Mouse (Mus musculus): ENCODE data around the gene Lce3e. TPM values are rescaled to one million over a fixed set of nuclear protein-coding genes. Genes with fewer than 3 reads are reported as not detected.
A peak's percentile ranks its signal among the peaks of the same experiment; 100 is the strongest.

Lce3e gene
- polyA plus RNA-seq (2012; rRNA removed): not detected in 2 replicates

DNA sequence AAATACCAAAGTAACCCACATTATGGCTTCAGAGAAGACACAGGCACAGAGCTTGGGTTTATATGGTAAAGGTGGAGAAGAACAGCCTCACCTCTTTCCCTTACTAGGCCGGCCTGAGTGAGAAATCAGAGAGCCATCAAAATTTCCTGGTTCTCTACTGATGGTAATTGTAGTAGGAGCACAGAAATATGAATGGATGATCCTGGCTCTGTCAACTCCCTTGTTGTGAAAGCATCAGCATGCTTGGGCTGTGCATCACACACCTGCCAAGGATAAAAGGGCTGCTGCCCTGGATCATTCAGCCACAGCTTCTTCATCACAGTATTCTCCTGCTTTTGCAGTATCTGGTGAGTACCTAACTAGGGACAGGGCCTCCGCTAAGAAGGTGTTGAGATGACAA is at the start of gene Lce3e:
Lce3e (plus strand) TSS at position 301 of the 400 bp plus-strand sequence.
- Histone ChIP-seq H3K36me3 (ENCODE audit: control insufficient read depth, insufficient read depth, low read length) (no peaks in the 10 kb centered on the region), H3K27ac (ENCODE audit: insufficient read depth, low read depth, low read length) (no peak within 1 kb of the TSS), H3K27me3 (replicated peaks; ENCODE audit: control insufficient read depth, insufficient read depth, low read length) (no peaks in the 10 kb centered on the region), H3K4me3 (ENCODE audit: insufficient read depth, low read depth, low read length) (no peak within 1 kb of the TSS), H3K4me1 (ENCODE audit: control insufficient read depth, insufficient read depth, low read length) (no peaks in the 10 kb centered on the region)
- no peak for DNase-seq
- TF ChIP-seq POLR2A (IDR thresholded peaks at IDR 0.05; ENCODE audit: low read depth, low read length) (no peak), CTCF (conservative IDR thresholded peaks at IDR 0.05; ENCODE audit: insufficient read depth, insufficient read length, low read depth, low read length) (no peak)
- 93% methylated on average over 2 of the region's 2 CpGs for WGBS

GRCm38 (mm10) chr3:92920364-92920763 is 46.5 kb upstream of the Lce3e start:
- H3K27ac ChIP-seq (ENCODE audit: insufficient read depth, low read depth, low read length): no peak overlapping the region
- DNase-seq: no peak
- no peak overlapping the region for H3K4me3 ChIP-seq (ENCODE audit: insufficient read depth, low read depth, low read length)
- 56% methylated on average over 4 of the region's 4 CpGs for WGBS
- no peaks in the 10 kb centered on the region for H3K4me1 ChIP-seq (ENCODE audit: control insufficient read depth, insufficient read depth, low read length)
- TF ChIP-seq POLR2A (IDR thresholded peaks at IDR 0.05; ENCODE audit: low read depth, low read length): no peak
- TF ChIP-seq CTCF (conservative IDR thresholded peaks at IDR 0.05; ENCODE audit: insufficient read depth, insufficient read length, low read depth, low read length): peak; percentile 24; the same call in 1 of the 2 replicates
- H3K36me3 ChIP-seq (ENCODE audit: control insufficient read depth, insufficient read depth, low read length): no peaks in the 10 kb centered on the region
- H3K27me3 ChIP-seq (replicated peaks; ENCODE audit: control insufficient read depth, insufficient read depth, low read length): no peaks in the 10 kb centered on the region

DNA sequence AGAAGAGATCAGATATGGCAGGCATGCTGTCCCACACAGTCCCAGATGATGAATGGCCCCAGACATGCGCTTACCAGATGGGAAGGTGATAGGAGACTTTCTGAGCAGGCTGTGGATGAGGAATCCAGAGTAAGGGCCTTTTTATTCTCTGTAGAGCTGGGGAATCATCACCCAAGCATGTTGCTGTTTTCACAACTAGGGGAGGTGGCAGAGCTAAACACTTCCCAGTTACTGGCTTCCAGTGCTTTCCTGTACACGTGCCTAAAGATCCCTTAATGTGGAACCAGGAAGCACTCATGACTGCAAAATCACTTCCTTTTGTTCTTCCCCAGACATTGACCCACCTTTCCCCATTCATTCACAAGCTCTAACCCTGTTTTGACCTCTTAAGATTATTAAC is 40.7 kb upstream of the Lce3e start, which contains the start of gene Lce3a:
Lce3a (minus strand) TSS at position 101 of the 400 bp plus-strand sequence.
- Histone ChIP-seq H3K4me1 (ENCODE audit: control insufficient read depth, insufficient read depth, low read length) (no peaks in the 10 kb centered on the region), H3K36me3 (ENCODE audit: control insufficient read depth, insufficient read depth, low read length) (no peaks in the 10 kb centered on the region), H3K27me3 (replicated peaks; ENCODE audit: control insufficient read depth, insufficient read depth, low read length) (no peaks in the 10 kb centered on the region), H3K27ac (ENCODE audit: insufficient read depth, low read depth, low read length) (no peak within 1 kb of the TSS), H3K4me3 (ENCODE audit: insufficient read depth, low read depth, low read length) (no peak within 1 kb of the TSS)
- WGBS: 58% methylated on average over 2 of the region's 2 CpGs
- no peak for DNase-seq
- TF ChIP-seq CTCF (conservative IDR thresholded peaks at IDR 0.05; ENCODE audit: insufficient read depth, insufficient read length, low read depth, low read length): no peak

GRCm38 (mm10) chr3:92932679-92933078 is 34.2 kb upstream of the Lce3e start, which contains the start of gene Lce3b:
Lce3b (plus strand) TSS chr3:92932979.
- H3K36me3 ChIP-seq (ENCODE audit: control insufficient read depth, insufficient read depth, low read length): no peaks in the 10 kb centered on the region
- WGBS: 58% methylated on average over 2 of the region's 2 CpGs
- no peak within 1 kb of the TSS for H3K27ac ChIP-seq (ENCODE audit: insufficient read depth, low read depth, low read length)
- no peaks in the 10 kb centered on the region for H3K4me1 ChIP-seq (ENCODE audit: control insufficient read depth, insufficient read depth, low read length)
- no peak within 1 kb of the TSS for H3K4me3 ChIP-seq (ENCODE audit: insufficient read depth, low read depth, low read length)
- TF ChIP-seq POLR2A (IDR thresholded peaks at IDR 0.05; ENCODE audit: low read depth, low read length): no peak
- TF ChIP-seq CTCF (conservative IDR thresholded peaks at IDR 0.05; ENCODE audit: insufficient read depth, insufficient read length, low read depth, low read length): no peak
- DNase-seq: no peak
- no peaks in the 10 kb centered on the region for H3K27me3 ChIP-seq (replicated peaks; ENCODE audit: control insufficient read depth, insufficient read depth, low read length)

DNA sequence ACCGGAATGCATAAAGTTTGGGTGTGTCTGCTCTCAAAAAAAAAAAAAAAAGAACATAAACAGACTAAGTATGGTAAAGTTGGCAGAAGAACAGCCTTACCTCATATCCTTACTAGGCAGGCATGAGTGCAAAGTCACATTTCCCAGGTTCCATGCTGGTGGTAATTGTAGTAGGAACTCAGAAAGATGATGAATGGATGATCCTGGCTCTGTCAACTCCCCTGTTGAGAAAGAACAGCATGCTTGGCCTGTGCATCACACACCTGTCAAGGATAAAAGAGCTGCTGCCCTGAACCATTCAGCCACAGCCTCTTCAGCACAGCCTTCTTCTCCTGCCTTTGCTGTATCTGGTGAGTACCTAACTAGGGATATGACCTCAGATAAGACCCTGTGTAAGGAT is 22.7 kb upstream of the Lce3e start, which contains the start of gene Lce3c:
Lce3c (plus strand) TSS at position 301 of the 400 bp plus-strand sequence.
- Histone ChIP-seq H3K4me3 (ENCODE audit: insufficient read depth, low read depth, low read length) (no peak within 1 kb of the TSS), H3K27me3 (replicated peaks; ENCODE audit: control insufficient read depth, insufficient read depth, low read length) (no peaks in the 10 kb centered on the region)
- WGBS: 49% methylated on average over 1 of the region's 1 CpGs

DNA sequence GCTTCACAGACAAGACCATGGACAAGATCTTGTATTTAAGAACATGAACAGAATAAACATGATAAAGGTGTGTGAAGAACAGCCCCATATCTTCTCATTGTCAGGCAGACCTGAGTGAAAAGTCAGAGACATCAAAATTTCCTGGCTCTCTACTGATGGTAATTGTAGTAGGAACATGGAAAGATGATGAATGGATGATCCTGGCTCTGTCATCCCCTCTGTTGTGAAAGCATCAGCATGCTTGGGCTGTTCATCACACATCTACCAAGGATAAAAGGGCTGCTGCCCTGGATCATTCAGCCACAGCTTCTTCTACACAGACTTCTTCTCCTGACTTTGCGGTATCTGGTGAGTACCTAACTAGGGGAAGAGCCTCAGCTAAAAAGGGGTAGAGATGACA is 9.8 kb upstream of the Lce3e start, which contains the start of gene Lce3d:
Lce3d (plus strand) TSS at position 301 of the 400 bp plus-strand sequence.
- Histone ChIP-seq H3K4me3 (ENCODE audit: insufficient read depth, low read depth, low read length) (no peak within 1 kb of the TSS), H3K36me3 (ENCODE audit: control insufficient read depth, insufficient read depth, low read length) (no peaks in the 10 kb centered on the region), H3K27ac (ENCODE audit: insufficient read depth, low read depth, low read length) (no peak within 1 kb of the TSS), H3K27me3 (replicated peaks; ENCODE audit: control insufficient read depth, insufficient read depth, low read length) (no peaks in the 10 kb centered on the region), H3K4me1 (ENCODE audit: control insufficient read depth, insufficient read depth, low read length) (no peaks in the 10 kb centered on the region)
- 94% methylated on average over 1 of the region's 1 CpGs for WGBS
- no peak for DNase-seq
- TF ChIP-seq POLR2A (IDR thresholded peaks at IDR 0.05; ENCODE audit: low read depth, low read length): no peak
- no peak for TF ChIP-seq CTCF (conservative IDR thresholded peaks at IDR 0.05; ENCODE audit: insufficient read depth, insufficient read length, low read depth, low read length)

More for the DNA sequence above, 22.7 kb upstream of the Lce3e start, which contains the start of gene Lce3c:
- TF ChIP-seq CTCF (conservative IDR thresholded peaks at IDR 0.05; ENCODE audit: insufficient read depth, insufficient read length, low read depth, low read length): no peak
- TF ChIP-seq POLR2A (IDR thresholded peaks at IDR 0.05; ENCODE audit: low read depth, low read length): no peak
- Histone ChIP-seq H3K36me3 (ENCODE audit: control insufficient read depth, insufficient read depth, low read length) (no peaks in the 10 kb centered on the region), H3K4me1 (ENCODE audit: control insufficient read depth, insufficient read depth, low read length) (no peaks in the 10 kb centered on the region), H3K27ac (ENCODE audit: insufficient read depth, low read depth, low read length) (no peak within 1 kb of the TSS)
- DNase-seq: no peak

- 77% methylated on average over 2 of the region's 2 CpGs for WGBS
- Histone ChIP-seq H3K27me3 (replicated peaks; ENCODE audit: control insufficient read depth, insufficient read depth, low read length) (no peaks in the 10 kb centered on the region), H3K27ac (ENCODE audit: insufficient read depth, low read depth, low read length) (no peak overlapping the region), H3K4me3 (ENCODE audit: insufficient read depth, low read depth, low read length) (no peak overlapping the region), H3K4me1 (ENCODE audit: control insufficient read depth, insufficient read depth, low read length) (no peaks in the 10 kb centered on the region), H3K36me3 (ENCODE audit: control insufficient read depth, insufficient read depth, low read length) (no peaks in the 10 kb centered on the region)
- no peak for DNase-seq
- TF ChIP-seq CTCF (conservative IDR thresholded peaks at IDR 0.05; ENCODE audit: insufficient read depth, insufficient read length, low read depth, low read length) (no peak), POLR2A (IDR thresholded peaks at IDR 0.05; ENCODE audit: low read depth, low read length) (no peak)
These were observed 11.6 kb downstream of the Lce3e start for GRCm38 (mm10) chr3:92978484-92978883.

All from kidney, adult 2 months (tissue).